Mouse (Mus musculus) liver, postnatal 0 days (tissue): ENCODE data around the gene Cox19. TPM values are rescaled to one million over a fixed set of nuclear protein-coding genes. Genes with fewer than 3 reads are reported as not detected.

Experiments used
- ATAC-seq: fragments of 200-750 bp; cut with Nextera tagmentation; 2 replicates; pipeline ENCODE4 v1.8.0; 2017; ENCODE audit warnings: mild to moderate bottlenecking, moderate library complexity
- DNase-seq: peaks from one replicate; pipeline ENCODE4 v3.0.0-alpha.2; 2016
- H3K27ac ChIP-seq: fragments of 300-500 bp; sonication (generic); 2 replicates; pipeline ENCODE4 v1.5.1; 2014; ENCODE audit warnings: antibody characterized with exemption, moderate library complexity, mild to moderate bottlenecking, low read depth
- H3K27me3 ChIP-seq: fragments of 300-500 bp; sonication (generic); 2 replicates; pipeline ENCODE4 v1.6.1; 2014; ENCODE audit warnings: low read length, control low read depth, mixed read lengths; ENCODE audit not compliant: insufficient read depth
- H3K36me3 ChIP-seq: fragments of 300-500 bp; sonication (generic); replicated peaks from 2 replicates; pipeline ENCODE4 v1.6.1; 2014; ENCODE audit warnings: mild to moderate bottlenecking, control low read depth, low read length, moderate library complexity, mixed read lengths; ENCODE audit not compliant: insufficient read depth
- H3K4me1 ChIP-seq: fragments of 300-500 bp; sonication (generic); 2 replicates; pipeline ENCODE4 v1.6.1; 2014; ENCODE audit warnings: antibody characterized with exemption, mild to moderate bottlenecking, control low read depth; ENCODE audit not compliant: insufficient read depth
- H3K4me2 ChIP-seq: fragments of 300-500 bp; sonication (generic); 2 replicates; pipeline ENCODE4 v1.6.1; 2014; ENCODE audit warnings: low read depth, mild to moderate bottlenecking, low read length, moderate library complexity, mixed read lengths
- H3K4me3 ChIP-seq: fragments of 300-500 bp; sonication (generic); 2 replicates; pipeline ENCODE4 v1.5.1; 2014; ENCODE audit warnings: low read depth, low read length
- H3K9ac ChIP-seq: fragments of 300-500 bp; sonication (generic); replicated peaks from 2 replicates; pipeline ENCODE4 v1.6.1; 2014; ENCODE audit warnings: mild to moderate bottlenecking, moderate library complexity
- H3K9me3 ChIP-seq: fragments of 300-500 bp; sonication (generic); 2 replicates; pipeline ENCODE4 v1.6.1; 2016; ENCODE audit warnings: mild to moderate bottlenecking, control low read depth, low read length, mixed read lengths
- CTCF ChIP-seq: sonication (generic); IDR thresholded peaks from 2 replicates; pipeline ENCODE4 v1.5.1; 2016; ENCODE audit warnings: antibody characterized with exemption, low read depth
- EP300 ChIP-seq: IDR thresholded peaks from 2 replicates; pipeline ENCODE4 v1.6.1; 2016; ENCODE audit warnings: antibody characterized with exemption, low read depth, mild to moderate bottlenecking
- WGBS: fragments of 180-500 bp; shearing (Covaris S2); extraction: QIAGEN DNeasy Blood & Tissue Kit; methylation state at CpG from one replicate; pipeline ENCODE4 v1.1.7; 2014; ENCODE audit not compliant: insufficient replicate concordance; 5-methylcytosine and 5-hydroxymethylcytosine counted together
- polyA plus RNA-seq: library from polyadenylated mRNA; unstranded; fragments of >200 nt; fragmentation: Nextera tagmentation; extraction: Ambion mirVana; gene quantifications from 2 replicates; pipeline ENCODE4 v1.2.1, GENCODE M21; 2015

Cox19 gene
- polyA plus RNA-seq, 1 experiment from 2014 or later = 37.1 TPM

DNA sequence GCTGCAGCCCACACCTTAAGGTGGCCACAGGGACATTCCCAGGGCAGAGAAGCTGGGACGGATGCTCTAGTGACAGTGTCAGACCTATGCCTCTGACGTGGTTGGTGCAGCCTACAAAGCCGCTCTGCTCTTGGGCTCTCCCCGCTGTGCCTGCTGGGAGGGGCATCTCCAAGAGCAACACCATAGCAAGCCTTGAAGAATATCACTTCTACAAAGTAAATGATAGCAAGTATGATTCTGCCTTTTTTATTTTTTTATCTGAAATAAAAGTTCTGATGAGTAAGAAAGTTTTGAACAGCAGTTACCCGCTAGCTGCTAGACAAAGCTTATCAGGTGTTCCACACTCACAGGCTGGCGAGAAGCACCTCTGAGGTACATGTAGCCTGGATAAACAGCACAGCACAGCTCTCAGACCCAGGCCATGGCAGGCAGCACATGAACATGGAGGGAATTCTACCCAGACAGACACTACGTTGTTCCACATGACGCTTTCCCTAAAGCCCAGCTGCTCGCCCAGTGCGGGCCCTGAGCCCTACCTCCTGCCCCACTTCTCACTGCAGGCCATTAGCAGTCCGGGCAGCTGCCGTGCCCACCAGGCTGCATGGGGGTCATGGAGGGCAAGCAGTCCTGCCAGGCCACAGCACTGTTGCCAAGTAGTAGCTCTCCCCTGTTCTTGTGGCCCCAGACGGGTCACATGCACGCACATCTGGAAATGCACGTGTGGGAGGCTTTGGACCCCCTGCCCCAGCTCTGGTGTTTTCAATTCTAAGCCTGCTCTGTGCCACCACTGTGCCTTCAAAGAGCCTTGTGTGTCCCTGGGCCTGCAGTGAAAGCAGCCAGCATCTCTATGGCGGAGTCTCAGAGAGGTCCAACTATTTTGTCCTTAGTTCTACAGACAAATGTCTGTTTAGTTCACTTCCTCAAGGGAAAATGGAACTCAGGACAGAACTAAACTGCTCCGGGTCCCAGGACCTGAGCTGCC lies 37.8 kb upstream of the Cox19 start:
- H3K4me3 ChIP-seq = peak overlapping the region; percentile 49
- H3K36me3 ChIP-seq = peaks cover 52% of the 10 kb centered on the region
- peaks cover 72% of the 10 kb centered on the region for H3K4me1 ChIP-seq
- TF ChIP-seq CTCF = no peak
- TF ChIP-seq EP300 = peak; percentile 96
- H3K9me3 ChIP-seq = no peaks in the 10 kb centered on the region
- peak overlapping the region; percentile 72 for H3K9ac ChIP-seq
- peak; percentile 54 for DNase-seq
- no peaks in the 10 kb centered on the region for H3K27me3 ChIP-seq
- H3K4me2 ChIP-seq = peak overlapping the region; percentile 65
- peak overlapping the region; percentile 99 for H3K27ac ChIP-seq
- 58% methylated on average over 17 of the region's 17 CpGs for WGBS
- ATAC-seq = peak; percentile 60

GRCm38 (mm10) chr5:139388195-139388570 lies 37.0 kb upstream of the Cox19 start:
- Histone ChIP-seq H3K4me3 (peak overlapping the region; percentile 9; the same call in 1 of the 2 replicates), H3K4me1 (peaks cover 77% of the 10 kb centered on the region), H3K9me3 (no peaks in the 10 kb centered on the region), H3K4me2 (peak overlapping the region; percentile 65), H3K27ac (peak overlapping the region; percentile 99), H3K36me3 (peaks cover 47% of the 10 kb centered on the region), H3K9ac (peak overlapping the region; percentile 72), H3K27me3 (no peaks in the 10 kb centered on the region)
- DNase-seq (no peak), ATAC-seq (no peak)
- TF ChIP-seq CTCF (no peak), EP300 (peak; percentile 19; the same call in 1 of the 2 replicates)
- WGBS = 49% methylated on average over 4 of the region's 4 CpGs

DNA sequence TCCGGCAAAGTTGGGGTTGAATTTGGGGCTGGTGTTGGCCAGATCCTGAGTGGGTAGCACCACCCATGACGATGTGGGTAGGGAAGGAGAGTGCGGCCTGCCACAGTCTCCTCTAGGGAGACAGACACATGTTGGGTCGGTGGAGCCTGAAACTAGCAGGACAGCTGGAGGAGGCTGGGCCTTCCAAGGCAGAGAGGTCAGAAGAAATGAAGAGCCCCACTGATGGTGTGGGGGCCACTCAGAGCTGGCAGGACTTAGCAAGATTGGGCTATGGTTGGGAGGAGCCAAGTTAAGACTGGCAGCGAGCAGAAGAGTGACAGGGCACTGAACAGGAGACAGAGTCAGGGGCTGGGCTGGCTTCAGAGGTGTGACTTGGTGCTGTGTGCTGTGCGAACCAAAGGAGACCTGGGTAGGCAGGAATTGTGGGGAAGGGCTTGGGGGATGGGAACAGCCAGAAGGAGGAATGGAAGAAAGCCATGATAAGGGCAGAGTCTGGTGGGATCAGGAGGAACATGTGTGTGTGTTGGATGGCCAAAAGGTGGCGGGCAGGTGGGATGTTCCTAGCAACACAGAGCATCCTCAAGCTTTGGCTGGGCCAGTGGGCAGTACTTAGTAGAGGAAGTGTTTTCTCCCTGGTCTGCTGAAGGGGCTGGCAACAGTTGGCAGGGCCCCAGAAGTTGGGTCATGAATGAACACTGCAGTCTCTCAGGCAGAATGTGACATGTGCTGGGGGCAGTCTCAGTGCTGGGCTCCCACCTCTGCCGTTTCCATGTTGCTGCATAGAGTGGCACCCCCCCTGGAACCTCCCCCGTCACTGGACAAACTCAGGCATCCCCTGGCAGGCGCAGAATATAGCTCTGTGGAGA lies 36.3 kb upstream of the Cox19 start:
- TF ChIP-seq CTCF = no peak
- TF ChIP-seq EP300 = no peak
- Histone ChIP-seq H3K27me3 (no peaks in the 10 kb centered on the region), H3K4me2 (peak overlapping the region; percentile 65), H3K36me3 (peaks cover 40% of the 10 kb centered on the region), H3K4me1 (peaks cover 83% of the 10 kb centered on the region), H3K9me3 (no peaks in the 10 kb centered on the region), H3K27ac (peak overlapping the region; percentile 99), H3K9ac (peak overlapping the region; percentile 72), H3K4me3 (0 out of 2 replicates have a peak overlapping the region, but pooled peaks have one; percentile 9)
- WGBS = 74% methylated on average over 10 of the region's 10 CpGs
- ATAC-seq (no peak), DNase-seq (no peak)

GRCm38 (mm10) chr5:139386047-139386446 lies 34.8 kb upstream of the Cox19 start:
- Histone ChIP-seq H3K4me3 (no peak overlapping the region), H3K9ac (peak overlapping the region; percentile 34), H3K4me1 (peaks cover 88% of the 10 kb centered on the region), H3K27me3 (no peaks in the 10 kb centered on the region), H3K9me3 (no peaks in the 10 kb centered on the region), H3K36me3 (peaks cover 26% of the 10 kb centered on the region), H3K4me2 (peak overlapping the region; percentile 30), H3K27ac (peak overlapping the region; percentile 99)
- 89% methylated on average over 5 of the region's 5 CpGs for WGBS
- DNase-seq = no peak
- no peak for ATAC-seq
- TF ChIP-seq CTCF = no peak

DNA sequence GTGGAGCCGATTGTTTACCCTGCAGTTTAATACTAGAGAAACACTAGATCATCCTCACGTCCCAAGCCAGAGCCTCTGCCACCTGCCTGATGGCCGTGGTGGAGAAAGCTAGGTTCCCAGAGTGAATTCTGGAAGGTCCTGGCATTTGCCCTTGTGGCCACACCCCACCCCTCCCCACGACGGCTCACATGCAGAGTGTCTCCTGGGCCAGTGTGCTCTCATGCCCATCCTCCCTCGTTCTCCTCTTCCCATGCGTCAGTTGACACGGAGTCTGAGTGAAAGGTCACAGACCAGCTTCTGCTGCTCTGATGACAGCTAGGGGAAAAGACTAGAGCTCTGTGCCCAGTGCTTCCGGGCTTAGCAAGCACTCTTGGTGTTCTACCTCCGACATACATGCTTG lies 33.3 kb upstream of the Cox19 start:
- H3K9ac ChIP-seq = peak overlapping the region; percentile 39; the same call in 1 of the 2 replicates
- peak overlapping the region; percentile 99 for H3K27ac ChIP-seq
- H3K4me1 ChIP-seq = peaks cover 90% of the 10 kb centered on the region
- peak; percentile 75 for DNase-seq
- H3K36me3 ChIP-seq = peaks cover 26% of the 10 kb centered on the region
- H3K4me3 ChIP-seq = no peak overlapping the region
- TF ChIP-seq CTCF (0 out of 2 replicates have a peak, but pooled peaks have one; percentile 7), EP300 (peak; percentile 56; the same call in 1 of the 2 replicates)
- H3K4me2 ChIP-seq = peak overlapping the region; percentile 82
- WGBS = 53% methylated on average over 10 of the region's 10 CpGs
- no peaks in the 10 kb centered on the region for H3K9me3 ChIP-seq
- peak; percentile 22; the same call in 1 of the 2 replicates for ATAC-seq
- no peaks in the 10 kb centered on the region for H3K27me3 ChIP-seq
